Mouse (Mus musculus) brain, embryonic 14.5 days (tissue): ENCODE measurements around the gene Gm4858.

ENCODE experiments used
- CTCF ChIP-seq: fragments of 200-500 bp; IDR thresholded peaks from 2 replicates; pipeline ENCODE4 v1.5.1; 2012; ENCODE audit warnings: inconsistent platforms, mild to moderate bottlenecking, moderate library complexity, borderline replicate concordance; ENCODE audit not compliant: insufficient read depth, insufficient read length; ENCODE audit errors: extremely low read depth
- POLR2A ChIP-seq: fragments of 200-500 bp; IDR thresholded peaks from 2 replicates; pipeline ENCODE4 v1.6.1; 2012; ENCODE audit warnings: mild to moderate bottlenecking, inconsistent platforms, borderline replicate concordance; ENCODE audit not compliant: poor library complexity, insufficient read depth, insufficient read length, severe bottlenecking; ENCODE audit errors: extremely low read depth

- TF ChIP-seq CTCF (peak; percentile 77; the same call in 1 of the 2 replicates), POLR2A (no peak)
These were observed 37.2 kb upstream of the Gm4858 start for GRCm38 (mm10) chr3:93031450-93031849.
